Mouse (Mus musculus) heart, embryonic 16.5 days (tissue): ENCODE measurements around the gene Tbc1d2b. TPM values are rescaled to one million over a fixed set of nuclear protein-coding genes. Genes with fewer than 3 reads are reported as not detected.

Source experiments
- ATAC-seq: fragments of 200-750 bp; cut with Nextera tagmentation; replicated peaks from 2 replicates; pipeline ENCODE4 v1.8.0; 2017; ENCODE audit warnings: moderate number of reproducible peaks; ENCODE audit not compliant: insufficient read depth, low FRiP score; ENCODE audit errors: extremely low read depth
- H3K27ac ChIP-seq: fragments of 300-500 bp; sonication (generic); 2 replicates; pipeline ENCODE4 v1.5.1; 2014; ENCODE audit warnings: mild to moderate bottlenecking, low read length, control low read depth, moderate library complexity
- H3K27me3 ChIP-seq: fragments of 300-500 bp; sonication (generic); 2 replicates; pipeline ENCODE4 v1.6.1; 2014; ENCODE audit warnings: low read length, mixed read lengths; ENCODE audit not compliant: control insufficient read depth, insufficient read depth
- H3K36me3 ChIP-seq: fragments of 300-500 bp; sonication (generic); 2 replicates; pipeline ENCODE4 v1.6.1; 2014; ENCODE audit not compliant: control insufficient read depth, insufficient read depth
- H3K4me1 ChIP-seq: fragments of 300-500 bp; sonication (generic); 2 replicates; pipeline ENCODE4 v1.6.1; 2014; ENCODE audit warnings: low read length, mixed read lengths; ENCODE audit not compliant: control insufficient read depth, insufficient read depth
- H3K4me2 ChIP-seq: fragments of 300-500 bp; sonication (generic); 2 replicates; pipeline ENCODE4 v1.6.1; 2014; ENCODE audit warnings: low read depth, mild to moderate bottlenecking, control low read depth, low read length
- H3K4me3 ChIP-seq: fragments of 300-500 bp; sonication (generic); 2 replicates; pipeline ENCODE4 v1.5.1; 2014; ENCODE audit warnings: mild to moderate bottlenecking, control low read depth, low read length
- H3K9ac ChIP-seq: fragments of 300-500 bp; sonication (generic); 2 replicates; pipeline ENCODE4 v1.6.1; 2014; ENCODE audit warnings: low read length, control low read depth
- H3K9me3 ChIP-seq: fragments of 300-500 bp; sonication (generic); replicated peaks from 2 replicates; pipeline ENCODE4 v1.6.1; 2016; ENCODE audit warnings: low read length; ENCODE audit not compliant: control insufficient read depth
- WGBS: fragments of 180-500 bp; shearing (Covaris S2); extraction: QIAGEN DNeasy Blood & Tissue Kit; methylation state at CpG from one replicate; pipeline ENCODE4 v1.1.7; 2014; 5-methylcytosine and 5-hydroxymethylcytosine counted together
- polyA plus RNA-seq: library from polyadenylated mRNA; unstranded; fragments of >200 nt; fragmentation: Nextera tagmentation; extraction: Ambion mirVana; gene quantifications from 2 replicates; pipeline ENCODE4 v1.2.1, GENCODE M21; 2015

Tbc1d2b gene
- polyA plus RNA-seq, 1 experiment from 2014 or later: 6.9 TPM

- no peak overlapping the region for H3K4me2 ChIP-seq
- no peak overlapping the region for H3K4me3 ChIP-seq
- peaks cover 7% of the 10 kb centered on the region for H3K4me1 ChIP-seq
- H3K36me3 ChIP-seq: no peaks in the 10 kb centered on the region
- peak overlapping the region; percentile 17 for H3K27ac ChIP-seq
- no peaks in the 10 kb centered on the region for H3K27me3 ChIP-seq
- WGBS: 66% methylated on average over 8 of the region's 8 CpGs
- H3K9ac ChIP-seq: no peak overlapping the region
- H3K9me3 ChIP-seq: no peaks in the 10 kb centered on the region
- ATAC-seq: peak; percentile 39; the same call in 1 of the 2 replicates
Observed at GRCm38 (mm10) chr9:90232781-90233690, 37.6 kb downstream of the Tbc1d2b start.

- Histone ChIP-seq H3K27ac (no peak overlapping the region), H3K27me3 (no peaks in the 10 kb centered on the region), H3K4me3 (no peak overlapping the region), H3K4me1 (peaks cover 18% of the 10 kb centered on the region), H3K4me2 (no peak overlapping the region), H3K9ac (no peak overlapping the region), H3K9me3 (no peaks in the 10 kb centered on the region), H3K36me3 (peaks cover 24% of the 10 kb centered on the region)
- no peak for ATAC-seq
- 74% methylated on average over 12 of the region's 12 CpGs for WGBS
Observed at GRCm38 (mm10) chr9:90227171-90227570, 43.4 kb downstream of the Tbc1d2b start.

- 37% methylated on average over 2 of the region's 2 CpGs for WGBS
- Histone ChIP-seq H3K36me3 (peaks cover 28% of the 10 kb centered on the region), H3K9ac (no peak overlapping the region), H3K4me1 (peaks cover 18% of the 10 kb centered on the region), H3K9me3 (no peaks in the 10 kb centered on the region), H3K4me2 (no peak overlapping the region), H3K4me3 (no peak overlapping the region), H3K27ac (peak overlapping the region; percentile 35), H3K27me3 (no peaks in the 10 kb centered on the region)
- 0 out of 2 replicates have a peak, but pooled peaks have one; percentile 43 for ATAC-seq
Observed at GRCm38 (mm10) chr9:90226742-90227096, 43.9 kb downstream of the Tbc1d2b start.

- no peak overlapping the region for H3K4me3 ChIP-seq
- H3K36me3 ChIP-seq: peaks cover 28% of the 10 kb centered on the region
- ATAC-seq: 0 out of 2 replicates have a peak, but pooled peaks have one; percentile 12
- WGBS: 60% methylated on average over 21 of the region's 21 CpGs
- peak overlapping the region; percentile 38; the same call in 1 of the 2 replicates for H3K4me2 ChIP-seq
- peak overlapping the region; percentile 66 for H3K27ac ChIP-seq
- peak overlapping the region; percentile 14; the same call in 1 of the 2 replicates for H3K9ac ChIP-seq
- no peaks in the 10 kb centered on the region for H3K9me3 ChIP-seq
- H3K27me3 ChIP-seq: no peaks in the 10 kb centered on the region
- peaks cover 18% of the 10 kb centered on the region for H3K4me1 ChIP-seq
Observed at GRCm38 (mm10) chr9:90226081-90226741, 44.4 kb downstream of the Tbc1d2b start.

- no peak overlapping the region for H3K9ac ChIP-seq
- H3K36me3 ChIP-seq: peaks cover 28% of the 10 kb centered on the region
- no peak overlapping the region for H3K27ac ChIP-seq
- H3K27me3 ChIP-seq: no peaks in the 10 kb centered on the region
- peaks cover 23% of the 10 kb centered on the region for H3K4me1 ChIP-seq
- H3K4me2 ChIP-seq: no peak overlapping the region
- no peak for ATAC-seq
- no peak overlapping the region for H3K4me3 ChIP-seq
- 78% methylated on average over 3 of the region's 3 CpGs for WGBS
- no peaks in the 10 kb centered on the region for H3K9me3 ChIP-seq
Observed at GRCm38 (mm10) chr9:90222275-90222674, 48.3 kb downstream of the Tbc1d2b start.

- no peak overlapping the region for H3K9ac ChIP-seq
- peaks cover 14% of the 10 kb centered on the region for H3K4me1 ChIP-seq
- WGBS: 34% methylated on average over 4 of the region's 4 CpGs
- no peak for ATAC-seq
- no peak overlapping the region for H3K4me2 ChIP-seq
- H3K27me3 ChIP-seq: no peaks in the 10 kb centered on the region
- H3K27ac ChIP-seq: no peak overlapping the region
- no peaks in the 10 kb centered on the region for H3K9me3 ChIP-seq
- no peak overlapping the region for H3K4me3 ChIP-seq
- peaks cover 13% of the 10 kb centered on the region for H3K36me3 ChIP-seq
Observed at GRCm38 (mm10) chr9:90217501-90217900, 53.1 kb downstream of the Tbc1d2b start.

GRCm38 (mm10) chr9:90216259-90217001 is 54.2 kb downstream of the Tbc1d2b start:
- Histone ChIP-seq H3K4me2 (no peak overlapping the region), H3K4me3 (no peak overlapping the region), H3K27me3 (no peaks in the 10 kb centered on the region), H3K9me3 (no peaks in the 10 kb centered on the region), H3K36me3 (peaks cover 5% of the 10 kb centered on the region; the same call in 1 of the 2 replicates), H3K27ac (no peak overlapping the region), H3K4me1 (peaks cover 14% of the 10 kb centered on the region), H3K9ac (no peak overlapping the region)
- WGBS: 64% methylated on average over 11 of the region's 11 CpGs
- ATAC-seq: no peak

- Histone ChIP-seq H3K9ac (no peak overlapping the region), H3K27ac (no peak overlapping the region), H3K4me2 (no peak overlapping the region), H3K27me3 (no peaks in the 10 kb centered on the region), H3K36me3 (peaks cover 9% of the 10 kb centered on the region; the same call in 1 of the 2 replicates), H3K4me1 (peaks cover 14% of the 10 kb centered on the region), H3K4me3 (no peak overlapping the region), H3K9me3 (no peaks in the 10 kb centered on the region)
- 41% methylated on average over 3 of the region's 3 CpGs for WGBS
- peak; percentile 66 for ATAC-seq
Observed at GRCm38 (mm10) chr9:90213127-90213526, 57.5 kb downstream of the Tbc1d2b start.
